Mouse (Mus musculus) mouse embryonic stem cell (cell line): Measurements from ENCODE around the gene Baz2b.
"Not testable (repeated sequence)": the region's sequence is repeated elsewhere in the genome, so short reads cannot be mapped to it uniquely, and the experiment has no call there.

ENCODE experiments used
- in situ Hi-C, 2 experiments: fragments of 300-500 bp; cut with MboI; formaldehyde crosslinking; loops; 1 replicate in 1 of 2; 3 replicates in 1 of 2; pipeline ENCODE4 v1.14.3; 2019 to 2020; ENCODE audit warnings: low sequenced_read_pairs in 2 of 2, low pct_unique_long_range_greater_than_20kb in 1 of 2, mixed read lengths in 1 of 2; ENCODE audit not compliant: unreplicated experiment in 1 of 2

Baz2b gene

GRCm38 (mm10) chr2:60076800-60077199 lies 132.8 kb downstream of the Baz2b start:
- in situ Hi-C loops = no loop called here

- in situ Hi-C loops = no loop called here
These were observed 133.6 kb downstream of the Baz2b start for GRCm38 (mm10) chr2:60076025-60076424.

- in situ Hi-C loops = not testable (repeated sequence)
These were observed 135.8 kb downstream of the Baz2b start for GRCm38 (mm10) chr2:60073798-60074197.

- in situ Hi-C loops = no loop called here
These were observed 137.8 kb downstream of the Baz2b start for GRCm38 (mm10) chr2:60071813-60072212.

GRCm38 (mm10) chr2:60070938-60071337 lies 138.7 kb downstream of the Baz2b start:
- in situ Hi-C loops = no loop called here

- in situ Hi-C loops = no loop called here
These were observed 141.2 kb downstream of the Baz2b start for GRCm38 (mm10) chr2:60068468-60068867.

GRCm38 (mm10) chr2:60065415-60065814 lies 144.2 kb downstream of the Baz2b start:
- in situ Hi-C loops = no loop called here

GRCm38 (mm10) chr2:60060185-60060775 lies 149.4 kb downstream of the Baz2b start:
- in situ Hi-C loops = no loop called here

- in situ Hi-C loops = no loop called here
These were observed 150.3 kb downstream of the Baz2b start for GRCm38 (mm10) chr2:60059300-60059699.

- in situ Hi-C loops = no loop called here
These were observed 153.6 kb downstream of the Baz2b start for GRCm38 (mm10) chr2:60056043-60056442.

- in situ Hi-C loops = no loop called here
These were observed 154.7 kb downstream of the Baz2b start for GRCm38 (mm10) chr2:60054808-60055535.

GRCm38 (mm10) chr2:60053222-60054010 lies 156.2 kb downstream of the Baz2b start:
- in situ Hi-C loops = no loop called here

GRCm38 (mm10) chr2:60050667-60051460 lies 158.8 kb downstream of the Baz2b start:
- in situ Hi-C loops = no loop called here

- in situ Hi-C loops = loop anchor here in 1 of 2 experiments (10.0 kb wide), 1 partner anchor 155 kb away; the partner anchor contains the start of genes Baz2b and March7
These were observed 159.8 kb downstream of the Baz2b start for GRCm38 (mm10) chr2:60049889-60050288.

- in situ Hi-C loops = loop anchor here in 1 of 2 experiments (10.0 kb wide), 1 partner anchor 155 kb away; the partner anchor contains the start of genes Baz2b and March7
These were observed 160.3 kb downstream of the Baz2b start for GRCm38 (mm10) chr2:60049351-60049750.

GRCm38 (mm10) chr2:60045995-60046394 lies 163.6 kb downstream of the Baz2b start:
- in situ Hi-C loops = loop anchor here in 1 of 2 experiments (10.0 kb wide), 1 partner anchor 159 kb away; the partner anchor contains the start of genes Baz2b and March7

GRCm38 (mm10) chr2:60044988-60045387 lies 164.7 kb downstream of the Baz2b start:
- in situ Hi-C loops = loop anchor here in 1 of 2 experiments (10.0 kb wide), 1 partner anchor 160 kb away; the partner anchor contains the start of genes Baz2b and March7

GRCm38 (mm10) chr2:60044540-60044939 lies 165.1 kb downstream of the Baz2b start:
- in situ Hi-C loops = loop anchor here in 1 of 2 experiments (10.0 kb wide), 1 partner anchor 160 kb away; the partner anchor contains the start of genes Baz2b and March7
